In the genomic region with DNA sequence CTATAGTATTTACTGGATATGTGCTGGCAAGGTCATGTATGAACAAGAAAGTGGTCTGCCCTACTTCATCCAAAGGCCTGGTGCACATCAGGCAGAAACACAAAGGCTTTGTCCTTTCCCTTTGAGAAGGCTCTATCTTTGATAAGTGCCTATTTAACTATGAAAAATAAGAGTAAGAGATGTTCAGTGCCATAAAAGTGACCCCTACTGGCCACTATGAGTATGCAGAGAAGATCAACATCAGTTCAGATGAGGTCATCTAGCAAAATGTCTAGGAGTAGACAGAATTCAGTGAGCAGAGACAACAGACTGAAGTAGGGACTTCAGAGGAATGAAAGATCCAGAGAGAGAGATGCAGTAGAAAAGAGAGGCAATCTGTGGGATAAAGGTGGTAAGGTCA, we compare ENCODE assay signal across 15 mouse cellular contexts.
A peak's percentile ranks its signal among the peaks of the same experiment; 100 is the strongest.
DNase-seq lines count a peak whose midpoint lies in the region; ATAC-seq and TF ChIP-seq lines count a peak whose summit lies in the region.
"Had no signal": no experiment of that assay in that cellular context is flagged by ENCODE, and none has a peak within 500 bp of the region (broad histone marks: within the 10 kb centered on the region; RNA-seq: fewer than 3 reads in every experiment).

No protein-coding gene starts in this region.

- H3K4me3 ChIP-seq in layer of hippocampus, adult 2 months, result no peak overlapping the region
- H3K4me3 ChIP-seq: heart, embryonic 10.5 days; hindbrain, embryonic 10.5 days; limb, embryonic 13.5 days; midbrain, embryonic 13.5 days; neural tube, embryonic 13.5 days had no signal

- peak; percentile 72 for ATAC-seq in common myeloid progenitor, adult 5-6 weeks (replicated peaks; ENCODE audit: low read depth, poor library complexity, severe bottlenecking)
- ATAC-seq: midbrain, embryonic 13.5 days had no signal

- TF ChIP-seq CTCF in layer of hippocampus, adult 2 months (conservative IDR thresholded peaks at IDR 0.05), result peak; percentile 66

- no peak for DNase-seq in layer of hippocampus, adult 2 months (ENCODE audit: low spot score in 2 of 2)
- DNase-seq in layer of hippocampus, postnatal 25 days (ENCODE audit: extremely low spot score in 1 of 2, low spot score in 1 of 2), result no peak
- DNase-seq in 3T3-L1 (ENCODE audit: low read depth, low spot score), result peak; percentile 34
- DNase-seq in 416B (ENCODE audit: low read depth), result peak; percentile 12
- no peak for DNase-seq in right cerebral cortex, adult 18-20 months
- no peak for DNase-seq in spleen, postnatal 36 days (ENCODE audit: low spot score in 2 of 2)
- DNase-seq: adrenal gland, adult 8-10 months; cerebellum, adult 9-11 months; lung, postnatal 10 days had no signal

- no peak overlapping the region for H3K27ac ChIP-seq in layer of hippocampus, adult 2 months
- H3K27ac ChIP-seq: heart, embryonic 10.5 days; hindbrain, embryonic 10.5 days; limb, embryonic 13.5 days; midbrain, embryonic 13.5 days; neural tube, embryonic 13.5 days had no signal

Comparison
In these comparisons a context has a peak if more than half of its experiments do, and no peak if none do; other contexts are left out.
1. DNase-seq: peak in 3T3-L1 (single experiment) and 416B (single experiment); none in layer of hippocampus, adult 2 months (0 of 2), layer of hippocampus, postnatal 25 days (0 of 2), right cerebral cortex, adult 18-20 months (single experiment) and spleen, postnatal 36 days (0 of 2).